Mouse (Mus musculus) right cerebral cortex, adult 2 months (tissue): ENCODE measurements at regions not wholly inside any gene's neighbourhood (a gene's known extent, or its start where the extent isn't known, plus 50 kb on each side); places are given as distances from the start of the nearest gene placed in this dataset.
"Not testable (repeated sequence)": the region's sequence is repeated elsewhere in the genome, so short reads cannot be mapped to it uniquely, and the experiment has no call there.

Experiments used
- DNase-seq, 2 experiments: peaks; one replicate each; pipeline ENCODE4 v3.0.0; 2021 to 2022; ENCODE audit warnings: low spot score in 2 of 2

- not testable (repeated sequence) for DNase-seq
Observed at GRCm38 (mm10) chr5:109842186-109842978, 80.8 kb upstream of the Gm15446 start.

- not testable (repeated sequence) for DNase-seq
Observed at GRCm38 (mm10) chr5:109844236-109844635, 79.0 kb upstream of the Gm15446 start.

DNA sequence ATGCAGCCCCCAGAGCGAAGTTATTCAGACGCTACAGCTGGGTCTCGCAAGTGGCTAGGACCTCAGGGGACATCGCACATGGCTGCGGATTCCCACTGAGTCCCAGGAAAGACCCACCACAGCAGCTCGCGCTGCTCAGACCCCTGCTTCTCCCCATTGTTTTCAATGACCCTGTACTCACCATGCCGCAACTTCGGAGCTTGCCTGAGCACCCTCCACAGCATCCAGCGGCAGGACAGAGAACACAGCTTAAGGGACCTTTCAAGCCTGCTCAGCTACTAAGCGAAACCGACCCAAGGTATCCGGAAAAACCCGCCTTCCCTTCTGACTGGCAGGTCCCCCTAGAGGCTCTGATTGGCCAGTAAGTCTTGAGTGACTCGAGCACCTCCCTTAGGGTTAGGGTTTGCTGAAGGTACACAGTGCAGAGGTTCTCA lies 78.4 kb upstream of the Gm15446 start:
- DNase-seq = no peak

- not testable (repeated sequence) for DNase-seq
Observed at GRCm38 (mm10) chr5:109851225-109851624, 72.0 kb upstream of the Gm15446 start.

DNA sequence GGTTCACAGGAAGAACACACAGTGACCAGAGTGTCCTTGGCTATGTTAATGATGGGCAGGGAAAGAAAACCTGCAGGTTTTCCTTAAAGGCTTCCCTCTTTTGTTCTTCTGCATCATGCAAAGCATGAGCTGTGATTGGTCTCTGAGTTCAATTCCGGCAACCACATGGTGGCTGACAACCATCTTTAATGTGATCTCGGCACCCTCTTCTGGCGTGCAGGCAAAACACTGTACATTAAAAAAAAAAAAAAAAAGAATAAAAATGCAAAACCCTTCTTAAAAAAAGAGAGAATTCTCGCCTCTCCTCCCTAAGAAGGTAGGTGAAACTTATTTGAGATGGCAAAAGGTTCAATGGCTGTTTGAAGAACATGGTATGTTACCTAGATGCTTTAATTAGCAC lies 62.8 kb upstream of the Gm15446 start:
- DNase-seq = no peak

GRCm38 (mm10) chr5:109864517-109864916 lies 58.7 kb upstream of the Gm15446 start:
- not testable (repeated sequence) for DNase-seq

DNA sequence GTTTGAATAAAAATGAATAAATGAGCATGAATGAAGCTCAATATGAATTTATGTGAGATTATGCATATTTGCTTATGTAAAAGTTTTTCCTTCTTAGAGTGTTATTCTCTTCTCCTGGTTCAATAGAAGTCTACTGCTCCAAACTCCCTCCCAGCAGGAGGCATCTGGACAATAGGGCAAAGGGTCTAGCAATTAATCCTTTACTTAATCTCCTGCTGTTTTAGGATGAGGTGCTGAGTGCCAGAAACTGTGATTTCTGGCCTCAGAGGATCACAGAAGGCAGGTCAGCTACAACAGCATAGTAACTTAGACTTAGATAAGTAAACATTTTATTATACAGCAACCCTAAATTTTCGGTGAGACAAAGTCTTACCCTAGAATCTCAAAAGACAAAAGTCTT lies 57.6 kb upstream of the Gm15446 start:
- DNase-seq = no peak

DNA sequence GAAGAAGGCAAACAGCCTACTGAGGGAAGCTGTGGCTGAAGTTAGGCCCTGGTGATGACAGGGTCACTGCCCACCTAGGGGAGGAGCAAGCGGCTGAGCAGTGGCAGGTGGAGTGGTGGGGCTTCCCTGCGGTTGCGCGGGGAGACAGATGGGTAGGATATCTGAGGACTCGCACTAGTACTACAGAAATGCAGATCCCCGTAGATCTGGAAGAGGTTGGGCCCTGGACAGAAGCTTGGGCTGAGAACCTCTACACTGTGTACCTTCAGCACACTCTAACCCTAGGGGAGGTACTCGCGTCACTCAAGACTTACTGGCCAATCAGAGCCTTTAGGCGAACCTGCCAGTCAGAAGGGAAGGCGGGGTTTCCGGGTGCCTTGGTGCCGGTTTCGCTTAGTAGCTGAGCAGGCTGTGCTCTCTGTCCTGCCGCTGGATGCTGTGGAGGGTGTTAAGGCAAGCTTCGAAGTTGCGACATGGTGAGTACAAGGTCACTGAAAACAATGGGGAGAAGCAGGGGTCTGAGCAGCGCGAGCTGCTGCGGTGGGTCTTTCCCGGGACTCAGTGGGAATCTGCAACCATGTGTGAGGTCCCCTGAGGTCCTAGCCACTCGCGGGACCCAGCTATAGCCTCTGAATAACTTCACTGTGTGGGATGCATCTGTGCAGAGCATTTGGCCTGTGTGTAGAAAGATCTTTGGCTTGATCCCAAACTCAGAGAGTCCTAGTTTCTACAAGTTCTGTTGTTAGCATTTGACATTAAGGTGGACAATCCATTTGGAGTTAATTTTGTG lies 56.7 kb upstream of the Gm15446 start:
- peak; percentile 83 to 89 for DNase-seq

- not testable (repeated sequence) for DNase-seq
Observed at GRCm38 (mm10) chr5:109867221-109867620, 56.0 kb upstream of the Gm15446 start.
